Mouse (Mus musculus) ES-Bruce4 (cell line): ENCODE results near the gene Angptl4.

Experiments used
- CTCF ChIP-seq: IDR thresholded peaks from one replicate; pipeline ENCODE4 v1.8.1; 2011; ENCODE audit warnings: low read depth, low read length
- EP300 ChIP-seq: IDR thresholded peaks from 2 replicates; pipeline ENCODE4 v1.6.1; 2011; ENCODE audit warnings: low read depth, low read length; ENCODE audit not compliant: insufficient read depth
- POLR2A ChIP-seq: IDR thresholded peaks from one replicate; pipeline ENCODE4 v1.8.1; 2011; ENCODE audit warnings: low read length; ENCODE audit not compliant: insufficient read depth

- TF ChIP-seq POLR2A (no peak), CTCF (no peak), EP300 (no peak)
Observed at GRCm38 (mm10) chr17:33811142-33811516, 29.5 kb upstream of the Angptl4 start.
